In genomic region chr8:122577116-122577515, GRCm38 (mm10) we compare ENCODE assay signal across 8 mouse cellular contexts. TPM values are rescaled to one million over a fixed set of nuclear protein-coding genes. Genes with fewer than 3 reads are reported as not detected.
DNase-seq lines count a peak whose midpoint lies in the region; ATAC-seq lines count a peak whose summit lies in the region.

No protein-coding gene starts in this region.

- no peaks in the 10 kb centered on the region for H3K9me3 ChIP-seq in heart, embryonic 16.5 days (replicated peaks; ENCODE audit: control insufficient read depth, low read length)
- no peaks in the 10 kb centered on the region for H3K9me3 ChIP-seq in embryonic facial prominence, embryonic 11.5 days (replicated peaks; ENCODE audit: control insufficient read depth, low read length)
- H3K9me3 ChIP-seq in hindbrain, embryonic 15.5 days: no peaks in the 10 kb centered on the region
- no peaks in the 10 kb centered on the region for H3K9me3 ChIP-seq in midbrain, embryonic 14.5 days (ENCODE audit: control insufficient read depth, low read length)

- no peak overlapping the region for H3K27ac ChIP-seq in heart, embryonic 16.5 days (ENCODE audit: low read length)
- H3K27ac ChIP-seq in embryonic facial prominence, embryonic 11.5 days (replicated peaks; ENCODE audit: low read depth, low read length): peak overlapping the region; percentile 59; the same call in 1 of the 2 replicates
- peak overlapping the region; percentile 74 for H3K27ac ChIP-seq in hindbrain, embryonic 15.5 days (replicated peaks)
- 0 out of 2 replicates have a peak overlapping the region, but pooled peaks have one; percentile 13 for H3K27ac ChIP-seq in midbrain, embryonic 14.5 days (replicated peaks; ENCODE audit: low read depth, low read length)

- ATAC-seq in heart, embryonic 16.5 days (replicated peaks; ENCODE audit: extremely low read depth, insufficient read depth, low FRiP score): no peak
- ATAC-seq in embryonic facial prominence, embryonic 11.5 days (replicated peaks; ENCODE audit: insufficient number of reproducible peaks, low FRiP score, low TSS enrichment, low read depth): peak; percentile 5; the same call in 1 of the 2 replicates
- peak; percentile 24; the same call in 1 of the 2 replicates for ATAC-seq in hindbrain, embryonic 15.5 days (ENCODE audit: low FRiP score, low read depth)
- peak; percentile 15; the same call in 1 of the 2 replicates for ATAC-seq in midbrain, embryonic 14.5 days (ENCODE audit: low FRiP score, low TSS enrichment)

- peak overlapping the region; percentile 72 for H3K4me3 ChIP-seq in heart, embryonic 16.5 days (ENCODE audit: low read length)
- peak overlapping the region; percentile 10; the same call in 1 of the 2 replicates for H3K4me3 ChIP-seq in embryonic facial prominence, embryonic 11.5 days (ENCODE audit: low read depth, low read length)
- peak overlapping the region; percentile 60 for H3K4me3 ChIP-seq in hindbrain, embryonic 15.5 days
- peak overlapping the region; percentile 57 for H3K4me3 ChIP-seq in midbrain, embryonic 14.5 days (replicated peaks; ENCODE audit: low read depth, low read length)

- WGBS in heart, embryonic 16.5 days: 42% methylated on average over 10 of the region's 10 CpGs
- WGBS in embryonic facial prominence, embryonic 11.5 days: 46% methylated on average over 10 of the region's 10 CpGs
- 46% methylated on average over 10 of the region's 10 CpGs for WGBS in hindbrain, embryonic 15.5 days
- WGBS in midbrain, embryonic 14.5 days: 47% methylated on average over 10 of the region's 10 CpGs

- peaks cover 8% of the 10 kb centered on the region for H3K36me3 ChIP-seq in heart, embryonic 16.5 days (ENCODE audit: control insufficient read depth, insufficient read depth)
- peaks cover 4% of the 10 kb centered on the region; the same call in 1 of the 2 replicates for H3K36me3 ChIP-seq in embryonic facial prominence, embryonic 11.5 days (replicated peaks; ENCODE audit: control insufficient read depth, insufficient read depth, low read depth, low read length)
- H3K36me3 ChIP-seq in hindbrain, embryonic 15.5 days: 0 out of 2 replicates have a peak, but pooled peaks cover 6% of the 10 kb centered on the region
- H3K36me3 ChIP-seq in midbrain, embryonic 14.5 days (ENCODE audit: control insufficient read depth, insufficient read depth, low read length): peaks cover 8% of the 10 kb centered on the region; the same call in 1 of the 2 replicates

- no peak for DNase-seq in heart, postnatal 4 days
- DNase-seq in embryonic facial prominence, embryonic 11.5 days (ENCODE audit: low spot score): no peak
- no peak for DNase-seq in midbrain, embryonic 14.5 days
- no peak for DNase-seq in adrenal gland, adult 2 months
- no peak for DNase-seq in T-cell, adult 2 months (ENCODE audit: low spot score)
- DNase-seq in kidney, postnatal 10 days: no peak

- no peak overlapping the region for H3K9ac ChIP-seq in heart, embryonic 16.5 days (ENCODE audit: low read length)
- H3K9ac ChIP-seq in embryonic facial prominence, embryonic 11.5 days (replicated peaks; ENCODE audit: low read length): peak overlapping the region; percentile 46
- peak overlapping the region; percentile 70 for H3K9ac ChIP-seq in hindbrain, embryonic 15.5 days
- H3K9ac ChIP-seq in midbrain, embryonic 14.5 days (replicated peaks; ENCODE audit: low read length): peak overlapping the region; percentile 80

- H3K4me1 ChIP-seq in heart, embryonic 16.5 days (ENCODE audit: control insufficient read depth, insufficient read depth, low read length): peaks cover 29% of the 10 kb centered on the region
- H3K4me1 ChIP-seq in embryonic facial prominence, embryonic 11.5 days (ENCODE audit: control insufficient read depth, insufficient read depth, low read length): peaks cover 9% of the 10 kb centered on the region
- H3K4me1 ChIP-seq in hindbrain, embryonic 15.5 days (replicated peaks): peaks cover 36% of the 10 kb centered on the region
- peaks cover 21% of the 10 kb centered on the region for H3K4me1 ChIP-seq in midbrain, embryonic 14.5 days (ENCODE audit: control insufficient read depth, insufficient read depth, low read length)

- H3K4me2 ChIP-seq in heart, embryonic 16.5 days (ENCODE audit: low read depth, low read length): peak overlapping the region; percentile 84
- peak overlapping the region; percentile 21 for H3K4me2 ChIP-seq in embryonic facial prominence, embryonic 11.5 days (ENCODE audit: low read depth, low read length)
- peak overlapping the region; percentile 76 for H3K4me2 ChIP-seq in hindbrain, embryonic 15.5 days
- H3K4me2 ChIP-seq in midbrain, embryonic 14.5 days (ENCODE audit: low read length): peak overlapping the region; percentile 88

- H3K27me3 ChIP-seq in heart, embryonic 16.5 days (ENCODE audit: control insufficient read depth, insufficient read depth, low read length): no peaks in the 10 kb centered on the region
- H3K27me3 ChIP-seq in embryonic facial prominence, embryonic 11.5 days (ENCODE audit: control insufficient read depth, insufficient read depth, low read length): no peaks in the 10 kb centered on the region
- H3K27me3 ChIP-seq in hindbrain, embryonic 15.5 days: no peaks in the 10 kb centered on the region
- H3K27me3 ChIP-seq in midbrain, embryonic 14.5 days (ENCODE audit: control insufficient read depth, insufficient read depth, low read length): no peaks in the 10 kb centered on the region

RNA-seq across cellular contexts. Expression of gene Aprt, which starts 0.4 kb away (rescaled TPM):
- polyA plus RNA-seq in heart, embryonic 16.5 days (2015; fragmentation: Nextera tagmentation; extraction: Ambion mirVana): 159 and 204 TPM in 2 replicates
- total RNA-seq in heart, postnatal 4 days (2021): 10 to 100 TPM; 58.5 to 58.8 TPM
- polyA plus RNA-seq in embryonic facial prominence, embryonic 11.5 days (2014; fragmentation: Nextera tagmentation; extraction: Ambion mirVana): 246 and 268 TPM in 2 replicates
- polyA plus RNA-seq in hindbrain, embryonic 15.5 days (2015; fragmentation: Nextera tagmentation; extraction: Ambion mirVana): 170 and 179 TPM in 2 replicates
- polyA plus RNA-seq in midbrain, embryonic 14.5 days (2014; fragmentation: Nextera tagmentation; extraction: Ambion mirVana): 146 and 161 TPM in 2 replicates
- 100 to 1,000 TPM in 1 of 2 experiments, 10 to 100 TPM in 1; 56.2 to 106 TPM for total RNA-seq in adrenal gland, adult 2 months (2021)
- polyA plus RNA-seq in adrenal gland, adult 2 months (2012; rRNA removed): 161 and 176 TPM in 2 replicates

RNA-seq across cellular contexts. Expression of gene Cdt1, which starts 9.3 kb away (rescaled TPM):
- polyA plus RNA-seq in heart, embryonic 16.5 days (2015; fragmentation: Nextera tagmentation; extraction: Ambion mirVana): 27.9 and 29.0 TPM in 2 replicates
- 10 to 100 TPM; 36.5 to 38.2 TPM for total RNA-seq in heart, postnatal 4 days (2021)
- 31.6 and 32.1 TPM in 2 replicates for polyA plus RNA-seq in embryonic facial prominence, embryonic 11.5 days (2014; fragmentation: Nextera tagmentation; extraction: Ambion mirVana)
- polyA plus RNA-seq in hindbrain, embryonic 15.5 days (2015; fragmentation: Nextera tagmentation; extraction: Ambion mirVana): 10.6 and 11.5 TPM in 2 replicates
- 5.9 and 7.6 TPM in 2 replicates for polyA plus RNA-seq in midbrain, embryonic 14.5 days (2014; fragmentation: Nextera tagmentation; extraction: Ambion mirVana)
- total RNA-seq in adrenal gland, adult 2 months (2021): 1 to 10 TPM; 5.0 to 7.0 TPM
- 19.9 and 22.4 TPM in 2 replicates for polyA plus RNA-seq in adrenal gland, adult 2 months (2012; rRNA removed)

RNA-seq across cellular contexts. Expression of gene Piezo1, which starts 26.0 kb away (rescaled TPM):
- 13.5 and 15.3 TPM in 2 replicates for polyA plus RNA-seq in heart, embryonic 16.5 days (2015; fragmentation: Nextera tagmentation; extraction: Ambion mirVana)
- 10 to 100 TPM; 53.7 to 55.4 TPM for total RNA-seq in heart, postnatal 4 days (2021)
- 3.4 and 5.9 TPM in 2 replicates for polyA plus RNA-seq in embryonic facial prominence, embryonic 11.5 days (2014; fragmentation: Nextera tagmentation; extraction: Ambion mirVana)
- polyA plus RNA-seq in hindbrain, embryonic 15.5 days (2015; fragmentation: Nextera tagmentation; extraction: Ambion mirVana): 2.2 and 2.8 TPM in 2 replicates
- 1.0 and 4.6 TPM in 2 replicates for polyA plus RNA-seq in midbrain, embryonic 14.5 days (2014; fragmentation: Nextera tagmentation; extraction: Ambion mirVana)
- 10 to 100 TPM; 15.1 to 26.4 TPM for total RNA-seq in adrenal gland, adult 2 months (2021)
- 47.5 and 64.7 TPM in 2 replicates for polyA plus RNA-seq in adrenal gland, adult 2 months (2012; rRNA removed)

RNA-seq across cellular contexts. Expression of gene Galns, which starts 34.1 kb away (rescaled TPM):
- 10.0 and 10.4 TPM in 2 replicates for polyA plus RNA-seq in heart, embryonic 16.5 days (2015; fragmentation: Nextera tagmentation; extraction: Ambion mirVana)
- 10 to 100 TPM in 1 of 2 experiments, 1 to 10 TPM in 1; 9.2 to 10.6 TPM for total RNA-seq in heart, postnatal 4 days (2021)
- 4.3 and 6.6 TPM in 2 replicates for polyA plus RNA-seq in embryonic facial prominence, embryonic 11.5 days (2014; fragmentation: Nextera tagmentation; extraction: Ambion mirVana)
- 6.8 and 8.1 TPM in 2 replicates for polyA plus RNA-seq in hindbrain, embryonic 15.5 days (2015; fragmentation: Nextera tagmentation; extraction: Ambion mirVana)
- 5.5 and 6.3 TPM in 2 replicates for polyA plus RNA-seq in midbrain, embryonic 14.5 days (2014; fragmentation: Nextera tagmentation; extraction: Ambion mirVana)
- 1 to 10 TPM; 6.0 to 7.8 TPM for total RNA-seq in adrenal gland, adult 2 months (2021)
- polyA plus RNA-seq in adrenal gland, adult 2 months (2012; rRNA removed): 6.8 and 8.0 TPM in 2 replicates

RNA-seq across cellular contexts. Expression of gene Trappc2l, which starts 34.3 kb away (rescaled TPM):
- 58.2 and 60.1 TPM in 2 replicates for polyA plus RNA-seq in heart, embryonic 16.5 days (2015; fragmentation: Nextera tagmentation; extraction: Ambion mirVana)
- 10 to 100 TPM; 48.7 to 56.3 TPM for total RNA-seq in heart, postnatal 4 days (2021)
- 38.1 and 43.6 TPM in 2 replicates for polyA plus RNA-seq in embryonic facial prominence, embryonic 11.5 days (2014; fragmentation: Nextera tagmentation; extraction: Ambion mirVana)
- polyA plus RNA-seq in hindbrain, embryonic 15.5 days (2015; fragmentation: Nextera tagmentation; extraction: Ambion mirVana): 109 and 112 TPM in 2 replicates
- 107 and 158 TPM in 2 replicates for polyA plus RNA-seq in midbrain, embryonic 14.5 days (2014; fragmentation: Nextera tagmentation; extraction: Ambion mirVana)
- total RNA-seq in adrenal gland, adult 2 months (2021): 10 to 100 TPM; 53.8 to 55.5 TPM
- polyA plus RNA-seq in adrenal gland, adult 2 months (2012; rRNA removed): 159 and 161 TPM in 2 replicates

Comparison
In these comparisons a context has a peak if more than half of its experiments do, and no peak if none do; other contexts are left out.
1. H3K4me2 ChIP-seq: peak in every context shown above with its lines; median percentile 88 in midbrain, embryonic 14.5 days; 84 in heart, embryonic 16.5 days; 76 in hindbrain, embryonic 15.5 days; 21 in embryonic facial prominence, embryonic 11.5 days.
2. H3K4me3 ChIP-seq: peak in every context shown above with its lines; median percentile 72 in heart, embryonic 16.5 days; 60 in hindbrain, embryonic 15.5 days; 57 in midbrain, embryonic 14.5 days; 10 in embryonic facial prominence, embryonic 11.5 days.